Mouse (Mus musculus) gastrocnemius, postnatal 36 days (tissue): ENCODE measurements around the gene Crisp1. TPM values are rescaled to one million over a fixed set of nuclear protein-coding genes. Genes with fewer than 3 reads are reported as not detected.

Source experiments
- DNase-seq, 2 experiments: peaks; one replicate each; pipeline ENCODE4 v3.0.0; 2022
- intact Hi-C: fragments of 180-260 bp; cut with DNase I; formaldehyde crosslinking; loops from one replicate; pipeline ENCODE4 v1.15.1; 2025
- long read RNA-seq, 2 experiments: library from polyadenylated mRNA; stranded (forward); transcript quantifications; one replicate each; pipeline ENCODE4 v2.0.0; 2021
- total RNA-seq, 2 experiments: library from RNA; stranded (reverse); gene quantifications; 2 replicates each; pipeline ENCODE4 v1.2.3; 2021

Gene Crisp1
- total RNA-seq = not detected
- long read RNA-seq, experiment 1 = 0 reads
- long read RNA-seq, experiment 2 = 0 reads

GRCm38 (mm10) chr17:40319062-40319461, at the start of gene Crisp1:
Gene Crisp1, minus strand, starts transcription at chr17:40319207.
- intact Hi-C loops = no loop called here
- no peak for DNase-seq

GRCm38 (mm10) chr17:40342497-40343009, 23.5 kb upstream of the Crisp1 start:
- DNase-seq = no peak
- intact Hi-C loops = no loop called here

GRCm38 (mm10) chr17:40285435-40285834, 33.6 kb downstream of the Crisp1 start:
- intact Hi-C loops = no loop called here

GRCm38 (mm10) chr17:40275519-40275918, 43.5 kb downstream of the Crisp1 start:
- intact Hi-C loops = loop anchor here (10.0 kb wide), 1 partner anchor 501 kb away; no protein-coding TSS in a partner anchor
- DNase-seq = no peak

More at GRCm38 (mm10) chr17:40285435-40285834, 33.6 kb downstream of the Crisp1 start:
- DNase-seq = no peak

- intact Hi-C loops = loop anchor here (10.0 kb wide), 1 partner anchor 500 kb away; no protein-coding TSS in a partner anchor
Observed at GRCm38 (mm10) chr17:40274906-40275470, 44.0 kb downstream of the Crisp1 start.

GRCm38 (mm10) chr17:40252487-40252886, 66.5 kb downstream of the Crisp1 start:
- DNase-seq = no peak
- intact Hi-C loops = no loop called here

More at GRCm38 (mm10) chr17:40274906-40275470, 44.0 kb downstream of the Crisp1 start:
- DNase-seq = no peak

Other genes starting within 250 kb of the Crisp1 start
- gene AC192777.2, start 223.8 kb downstream of the Crisp1 start, total RNA-seq = not detected
- not detected for gene Pgk2, start 110.6 kb downstream of the Crisp1 start, total RNA-seq
- not detected for gene Crisp3, start 76.9 kb downstream of the Crisp1 start, total RNA-seq
- gene Esp8, start 200.8 kb upstream of the Crisp1 start, total RNA-seq = not detected
- not detected for gene Esp6, start 242.3 kb upstream of the Crisp1 start, total RNA-seq